Mouse (Mus musculus) C2C12 (cell line): ENCODE measurements around the gene Tomm20l.

ENCODE experiments used
- CTCF ChIP-seq: IDR thresholded peaks from one replicate; pipeline ENCODE4 v1.5.1; 2011; ENCODE audit not compliant: control insufficient read depth, insufficient read depth, insufficient read length
- USF1 ChIP-seq: IDR thresholded peaks from one replicate; pipeline ENCODE4 v1.6.1; 2011; ENCODE audit warnings: low read depth, mild to moderate bottlenecking, control low read depth, moderate library complexity

DNA sequence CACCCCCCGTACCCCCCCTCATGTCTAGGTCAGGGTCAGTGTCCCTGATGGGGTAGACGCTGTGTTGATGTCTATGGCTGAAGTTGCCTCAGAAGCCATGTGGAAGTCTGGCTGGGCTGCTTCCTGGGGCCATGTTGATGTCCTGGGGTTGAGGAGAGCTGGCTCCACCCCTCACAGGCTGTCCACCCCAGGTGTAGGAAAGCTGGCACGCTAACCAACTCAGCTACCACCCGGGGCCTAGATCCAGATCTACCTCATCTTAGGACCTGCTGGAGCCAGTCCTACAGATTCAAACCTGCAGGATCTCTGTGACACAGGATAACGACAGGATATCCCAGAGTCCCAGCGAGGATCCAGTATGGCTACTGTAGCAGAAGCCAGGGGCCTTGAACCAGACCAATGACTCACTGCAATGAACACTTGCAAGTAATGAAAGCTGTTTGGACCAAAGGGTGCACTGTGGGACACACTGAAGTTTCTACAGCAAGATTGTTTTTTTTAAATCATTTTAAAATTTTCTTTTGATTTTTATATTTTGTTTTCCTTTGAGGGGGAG, 3.9 kb upstream of the Tomm20l start:
- no peak for TF ChIP-seq CTCF
- no peak for TF ChIP-seq USF1
